Mouse (Mus musculus) induced T-regulatory cell, adult 2 months (primary cell): ENCODE data around the gene Zc3h18.

ENCODE experiments used
- DNase-seq: peaks from one replicate; pipeline ENCODE4 v3.0.0-alpha.2; 2012; ENCODE audit warnings: low read depth

The Zc3h18 gene

GRCm38 (mm10) chr8:122464985-122465384, 88.6 kb downstream of the Zc3h18 start:
- DNase-seq, result no peak
